Mouse (Mus musculus): Measurements from ENCODE around the gene Rab4a.

DNA sequence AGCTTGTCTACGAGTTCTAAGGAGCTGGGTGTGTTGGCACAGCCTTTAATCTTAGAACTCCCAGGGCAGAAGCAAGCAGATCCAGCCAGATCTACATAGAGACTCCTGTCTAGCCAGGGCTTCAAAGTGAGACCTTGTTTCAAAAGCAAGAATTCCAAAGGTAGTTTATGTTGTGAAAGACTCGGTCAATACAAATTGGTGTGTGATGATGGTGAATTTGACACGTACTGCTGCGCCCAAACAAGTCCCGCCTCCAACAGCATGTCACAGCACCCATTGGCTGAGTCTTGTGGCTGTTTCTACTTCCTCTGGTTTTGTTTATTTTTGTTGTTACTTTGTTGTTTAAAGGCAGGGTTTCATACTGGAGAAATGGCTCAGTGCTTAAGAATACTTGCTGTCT lies 6.4 kb downstream of the Rab4a start:
- TF ChIP-seq CTCF (IDR thresholded peaks at IDR 0.05; ENCODE audit: low read depth) (no peak), EP300 (optimal IDR thresholded peaks at IDR 0.05) (no peak)
